Mouse (Mus musculus) embryonic fibroblast, embryonic 13.5 days (primary cell): ENCODE data around the gene Parp6.

ENCODE experiments used
- CTCF ChIP-seq: IDR thresholded peaks from 2 replicates; pipeline ENCODE4 v1.5.1; 2011; ENCODE audit warnings: mild to moderate bottlenecking, control low read depth, low read length, moderate library complexity, borderline replicate concordance; ENCODE audit not compliant: insufficient read depth
- POLR2A ChIP-seq: IDR thresholded peaks from 2 replicates; pipeline ENCODE4 v1.6.1; 2011; ENCODE audit warnings: low read depth, mild to moderate bottlenecking, control low read depth, low read length, moderate library complexity

GRCm38 (mm10) chr9:59659036-59660026 is 42.2 kb downstream of the Parp6 start:
- no peak; the same call in 1 of the 2 replicates for TF ChIP-seq POLR2A
- TF ChIP-seq CTCF = peak; percentile 41; the same call in 1 of the 2 replicates
